Mouse (Mus musculus): ENCODE measurements around the gene Gm19935. TPM values are rescaled to one million over a fixed set of nuclear protein-coding genes. Genes with fewer than 3 reads are reported as not detected.

The Gm19935 gene
- polyA plus RNA-seq, 1 experiment, result 29.6 TPM

DNA sequence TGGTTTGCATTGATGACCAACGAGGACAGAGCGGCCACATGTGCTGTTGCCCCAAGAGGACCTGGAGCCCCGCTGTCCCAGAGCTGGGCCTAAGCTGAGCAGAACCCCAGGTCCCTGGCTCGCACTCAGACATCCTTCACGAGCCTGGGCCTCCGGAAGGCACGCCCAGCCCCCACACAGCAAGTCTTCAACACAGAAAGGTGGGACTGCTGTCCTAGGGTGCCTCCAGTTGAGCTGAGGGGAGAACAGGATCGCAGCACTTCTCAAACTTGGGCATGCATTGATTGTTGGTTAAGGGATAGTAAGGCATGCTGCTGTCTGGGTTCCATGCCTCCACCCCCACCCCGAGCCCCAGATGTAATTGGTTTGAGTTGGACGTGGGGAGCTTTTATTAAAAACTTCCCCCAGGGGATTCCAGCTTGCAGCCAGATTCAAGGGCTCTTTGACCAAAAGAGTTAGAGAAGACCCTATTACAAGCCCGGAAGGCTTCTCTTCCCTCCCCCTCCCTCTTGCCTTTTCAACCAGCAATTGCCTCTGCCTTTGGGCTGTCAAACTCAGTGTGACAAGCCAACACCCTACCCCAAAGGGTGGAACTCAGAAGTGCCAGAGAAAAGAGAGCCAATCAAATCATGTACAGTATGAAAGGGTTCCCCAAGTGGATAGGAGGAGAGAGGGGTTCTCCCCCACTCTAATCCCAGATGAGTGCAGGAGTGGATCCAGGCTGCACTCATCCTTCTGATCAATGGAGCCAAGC, 12.0 kb upstream of the Gm19935 start:
- no peak for TF ChIP-seq POLR2A (IDR thresholded peaks at IDR 0.05; ENCODE audit: control insufficient read depth, low read depth, low read length)
- no peak for TF ChIP-seq CTCF (IDR thresholded peaks at IDR 0.05; ENCODE audit: control insufficient read depth, insufficient read depth, insufficient replicate concordance, low read depth, low read length)

DNA sequence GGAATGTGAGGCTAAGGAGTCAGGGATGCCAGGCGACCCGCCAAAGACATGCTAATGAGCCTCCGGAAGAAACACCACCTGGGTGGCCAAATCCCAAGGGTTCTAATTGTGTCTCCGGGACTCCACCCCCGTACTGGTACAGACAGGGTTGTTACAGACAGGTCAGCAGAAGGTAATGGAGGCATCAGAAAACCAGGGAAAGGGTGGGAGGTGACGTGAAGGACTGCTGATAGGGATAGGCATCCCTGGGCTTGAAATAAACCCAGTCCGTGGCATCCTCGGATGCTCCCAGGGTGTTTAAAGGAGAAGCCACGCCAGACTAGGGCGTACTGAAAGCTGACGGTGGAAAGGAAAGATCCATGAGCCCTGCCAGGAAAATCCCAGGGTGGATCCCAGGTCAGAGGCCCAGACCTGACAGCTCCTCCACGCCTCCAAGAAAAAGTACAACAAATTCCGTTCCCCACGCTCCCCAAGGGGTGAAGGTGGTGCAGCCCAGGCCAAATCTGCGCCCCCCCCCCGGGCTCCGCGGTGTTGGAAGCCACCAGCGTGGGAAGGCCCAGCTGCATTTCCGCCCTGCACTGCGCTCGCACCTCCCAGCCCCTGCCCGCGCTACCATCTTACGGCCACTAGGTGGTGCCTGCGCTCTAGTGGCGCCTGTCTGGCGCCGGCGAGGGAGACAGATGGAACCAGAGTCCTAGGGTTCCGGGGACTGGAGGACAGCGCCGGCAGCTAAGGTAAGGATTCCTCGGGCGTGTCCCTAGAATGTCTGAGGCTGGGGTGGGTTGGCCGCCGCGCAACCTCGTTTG, 11.2 kb upstream of the Gm19935 start, which contains the start of gene Chd9:
Chd9 (plus strand) TSS at position 172 of the 806 bp plus-strand sequence.
- Histone ChIP-seq H3K4me3 (ENCODE audit: control insufficient read depth, low read depth, low read length) (peak within 1 kb of the TSS; percentile 59), H3K27ac (ENCODE audit: control insufficient read depth, insufficient read depth, low read depth, low read length) (peak within 1 kb of the TSS; percentile 22), H3K36me3 (ENCODE audit: control insufficient read depth, insufficient read depth, low read length) (no peaks in the 10 kb centered on the region), H3K27me3 (ENCODE audit: control insufficient read depth, insufficient read depth, low read length) (no peaks in the 10 kb centered on the region), H3K4me1 (ENCODE audit: control insufficient read depth, insufficient read depth, low read length) (peaks cover 12% of the 10 kb centered on the region)
- peak; percentile 92 for TF ChIP-seq CTCF (IDR thresholded peaks at IDR 0.05; ENCODE audit: control insufficient read depth, insufficient read depth, insufficient replicate concordance, low read depth, low read length)
- 0 out of 2 replicates have a peak, but pooled peaks have one; percentile 30 for TF ChIP-seq POLR2A (IDR thresholded peaks at IDR 0.05; ENCODE audit: control insufficient read depth, low read depth, low read length)

More for the DNA sequence above, 12.0 kb upstream of the Gm19935 start:
- H3K4me3 ChIP-seq (ENCODE audit: control insufficient read depth, low read depth, low read length), result peak overlapping the region; percentile 59
- no peaks in the 10 kb centered on the region for H3K27me3 ChIP-seq (ENCODE audit: control insufficient read depth, insufficient read depth, low read length)
- no peaks in the 10 kb centered on the region for H3K36me3 ChIP-seq (ENCODE audit: control insufficient read depth, insufficient read depth, low read length)
- H3K4me1 ChIP-seq (ENCODE audit: control insufficient read depth, insufficient read depth, low read length), result peaks cover 12% of the 10 kb centered on the region
- H3K27ac ChIP-seq (ENCODE audit: control insufficient read depth, insufficient read depth, low read depth, low read length), result peak overlapping the region; percentile 22; the same call in 1 of the 2 replicates

DNA sequence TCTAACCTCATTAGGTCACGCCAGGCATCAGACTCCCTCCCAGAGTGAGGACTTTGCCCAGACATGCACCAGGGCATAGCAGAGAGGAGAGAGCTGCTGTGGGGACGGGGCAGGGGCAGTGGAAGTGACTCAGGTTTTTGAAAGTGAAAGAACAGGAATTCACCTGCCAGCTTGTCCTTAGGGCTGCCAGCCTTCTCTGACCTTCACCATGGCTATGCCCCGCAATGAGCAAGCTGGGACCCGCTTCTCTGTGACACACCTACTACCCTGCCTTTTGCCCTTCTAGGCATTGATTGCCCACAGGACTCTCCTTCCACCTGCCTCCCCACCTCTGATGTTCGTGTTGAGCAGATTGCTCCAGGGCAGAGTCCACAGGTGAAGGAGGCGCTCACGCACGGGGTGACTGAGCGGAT, 8.3 kb upstream of the Gm19935 start:
- Histone ChIP-seq H3K36me3 (ENCODE audit: control insufficient read depth, insufficient read depth, low read length) (no peaks in the 10 kb centered on the region), H3K4me3 (ENCODE audit: control insufficient read depth, low read depth, low read length) (no peak overlapping the region), H3K27ac (ENCODE audit: control insufficient read depth, insufficient read depth, low read depth, low read length) (no peak overlapping the region), H3K27me3 (ENCODE audit: control insufficient read depth, insufficient read depth, low read length) (no peaks in the 10 kb centered on the region), H3K4me1 (ENCODE audit: control insufficient read depth, insufficient read depth, low read length) (peaks cover 12% of the 10 kb centered on the region)
- TF ChIP-seq POLR2A (IDR thresholded peaks at IDR 0.05; ENCODE audit: control insufficient read depth, low read depth, low read length) (no peak), CTCF (IDR thresholded peaks at IDR 0.05; ENCODE audit: control insufficient read depth, insufficient read depth, insufficient replicate concordance, low read depth, low read length) (no peak)

DNA sequence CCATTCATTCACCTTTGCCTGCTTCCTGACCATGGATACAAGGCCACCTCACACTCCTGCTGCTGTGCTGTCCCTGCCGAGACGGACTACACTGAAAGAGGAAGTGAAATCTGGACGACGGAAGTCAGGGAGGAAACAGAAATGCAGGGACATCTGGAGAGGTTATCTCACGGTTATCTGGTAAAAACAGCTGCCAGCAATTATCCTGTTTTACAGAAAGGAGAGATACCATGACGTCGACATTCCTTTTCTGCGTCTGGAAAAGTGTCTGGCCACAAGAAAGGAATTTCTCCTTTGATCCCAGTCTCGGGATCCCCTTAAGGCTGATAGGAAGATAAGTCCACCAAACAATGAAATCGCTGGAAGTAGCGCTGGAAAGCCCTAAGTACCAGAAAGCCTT, 5.2 kb upstream of the Gm19935 start:
- Histone ChIP-seq H3K36me3 (ENCODE audit: control insufficient read depth, insufficient read depth, low read length) (no peaks in the 10 kb centered on the region), H3K4me1 (ENCODE audit: control insufficient read depth, insufficient read depth, low read length) (0 out of 2 replicates have a peak, but pooled peaks cover 2% of the 10 kb centered on the region), H3K27ac (ENCODE audit: control insufficient read depth, insufficient read depth, low read depth, low read length) (no peak overlapping the region), H3K27me3 (ENCODE audit: control insufficient read depth, insufficient read depth, low read length) (no peaks in the 10 kb centered on the region), H3K4me3 (ENCODE audit: control insufficient read depth, low read depth, low read length) (no peak overlapping the region)
- TF ChIP-seq CTCF (IDR thresholded peaks at IDR 0.05; ENCODE audit: control insufficient read depth, insufficient read depth, insufficient replicate concordance, low read depth, low read length), result no peak
- no peak for TF ChIP-seq POLR2A (IDR thresholded peaks at IDR 0.05; ENCODE audit: control insufficient read depth, low read depth, low read length)

DNA sequence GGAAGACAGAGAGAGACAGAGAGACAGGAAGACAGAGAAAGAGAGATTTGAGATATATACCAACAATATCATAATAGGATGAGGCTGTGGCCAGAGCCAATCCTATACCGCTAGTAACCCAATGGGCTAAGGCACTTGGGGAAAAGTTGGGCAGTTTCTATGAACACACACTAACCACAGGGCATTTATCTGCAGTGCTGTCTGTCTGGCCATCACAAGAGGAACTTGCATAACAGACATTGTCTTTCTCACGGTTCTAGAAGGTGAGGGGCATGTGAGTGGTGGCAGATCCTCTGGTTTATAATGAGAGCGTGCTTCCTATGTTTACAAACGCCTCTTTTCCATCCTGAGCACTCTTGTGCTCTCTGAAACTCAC, 3.1 kb upstream of the Gm19935 start:
- no peaks in the 10 kb centered on the region for H3K36me3 ChIP-seq (ENCODE audit: control insufficient read depth, insufficient read depth, low read length)
- no peak overlapping the region for H3K27ac ChIP-seq (ENCODE audit: control insufficient read depth, insufficient read depth, low read depth, low read length)
- no peak for TF ChIP-seq POLR2A (IDR thresholded peaks at IDR 0.05; ENCODE audit: control insufficient read depth, low read depth, low read length)
- TF ChIP-seq CTCF (IDR thresholded peaks at IDR 0.05; ENCODE audit: control insufficient read depth, insufficient read depth, insufficient replicate concordance, low read depth, low read length), result no peak
- peaks cover 12% of the 10 kb centered on the region for H3K4me1 ChIP-seq (ENCODE audit: control insufficient read depth, insufficient read depth, low read length)
- no peaks in the 10 kb centered on the region for H3K27me3 ChIP-seq (ENCODE audit: control insufficient read depth, insufficient read depth, low read length)
- H3K4me3 ChIP-seq (ENCODE audit: control insufficient read depth, low read depth, low read length), result no peak overlapping the region

DNA sequence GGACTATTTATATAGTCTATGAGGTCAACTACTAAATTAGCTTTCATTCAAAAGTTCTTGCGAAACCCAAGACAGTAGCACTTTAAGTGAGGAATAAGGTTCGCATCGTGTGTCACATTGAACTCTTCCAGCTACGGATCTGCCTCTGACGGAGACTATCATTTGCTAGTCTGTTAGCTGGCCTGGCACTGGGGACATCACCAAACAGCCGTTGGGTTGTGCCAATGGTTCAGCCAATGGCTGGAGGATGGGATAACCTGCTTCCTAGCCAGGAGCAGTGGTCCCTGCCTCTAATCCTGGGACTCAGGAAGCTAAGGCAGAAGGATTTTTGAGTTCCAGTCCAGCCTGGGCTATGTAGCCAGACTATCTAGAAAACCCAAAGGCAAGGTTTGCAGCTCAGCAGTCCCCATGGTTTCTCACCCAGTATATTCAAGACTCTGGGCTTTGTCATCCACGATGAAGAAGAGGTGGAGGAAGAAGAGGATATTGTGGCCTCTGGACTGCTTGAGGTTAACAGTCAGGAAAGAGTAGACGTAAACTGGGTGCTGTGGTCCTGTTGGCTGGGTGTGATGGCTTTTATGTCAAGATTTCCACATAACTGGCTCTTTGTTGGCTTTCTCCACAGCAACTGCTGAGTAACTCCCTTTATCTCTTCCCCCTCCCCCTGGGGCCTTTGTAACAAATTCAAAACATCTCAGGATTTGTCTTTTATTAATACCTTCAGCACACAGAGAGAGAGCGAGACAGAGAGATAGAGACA, 2.5 kb upstream of the Gm19935 start:
- H3K4me3 ChIP-seq (ENCODE audit: control insufficient read depth, low read depth, low read length), result no peak overlapping the region
- no peak overlapping the region for H3K27ac ChIP-seq (ENCODE audit: control insufficient read depth, insufficient read depth, low read depth, low read length)
- no peaks in the 10 kb centered on the region for H3K27me3 ChIP-seq (ENCODE audit: control insufficient read depth, insufficient read depth, low read length)
- TF ChIP-seq CTCF (IDR thresholded peaks at IDR 0.05; ENCODE audit: control insufficient read depth, insufficient read depth, insufficient replicate concordance, low read depth, low read length), result no peak
- TF ChIP-seq POLR2A (IDR thresholded peaks at IDR 0.05; ENCODE audit: control insufficient read depth, low read depth, low read length), result no peak
- H3K36me3 ChIP-seq (ENCODE audit: control insufficient read depth, insufficient read depth, low read length), result no peaks in the 10 kb centered on the region
- H3K4me1 ChIP-seq (ENCODE audit: control insufficient read depth, insufficient read depth, low read length), result peaks cover 12% of the 10 kb centered on the region

Measured in testis, adult 2 months (tissue).